Mouse (Mus musculus) megakaryocyte, embryonic 14.5 days (primary cell): ENCODE measurements around the gene Olfr372.
"Not testable (repeated sequence)": the region's sequence is repeated elsewhere in the genome, so short reads cannot be mapped to it uniquely, and the experiment has no call there.

Experiments used
- FLI1 ChIP-seq: IDR thresholded peaks from 2 replicates; pipeline ENCODE4 v1.6.1; 2012; ENCODE audit warnings: low read length, inconsistent platforms, mixed read lengths
- GATA1 ChIP-seq: IDR thresholded peaks from 3 replicates; pipeline ENCODE4 v1.6.1; 2012; ENCODE audit warnings: mixed read lengths, low read length, inconsistent platforms, borderline replicate concordance

- TF ChIP-seq GATA1, FLI1: not testable (repeated sequence)
These were observed 58.5 kb downstream of the Olfr372 start for GRCm38 (mm10) chr8:72099377-72100103.
